Mouse (Mus musculus): ENCODE measurements around the gene Fam151a.
"Not testable (repeated sequence)": the region's sequence is repeated elsewhere in the genome, so short reads cannot be mapped to it uniquely, and the experiment has no call there.

The Fam151a gene

GRCm38 (mm10) chr4:106733636-106734035 lies at the start of gene Fam151a:
Gene Fam151a, plus strand, starts transcription at chr4:106733889.
- DNase-seq: no peak

- no peak for DNase-seq
Measured at GRCm38 (mm10) chr4:106688636-106689296, 44.9 kb upstream of the Fam151a start.

- no peak for DNase-seq
Measured at GRCm38 (mm10) chr4:106693841-106694430, 39.8 kb upstream of the Fam151a start.

- DNase-seq: peak; percentile 41
Measured at GRCm38 (mm10) chr4:106699989-106700388, 33.7 kb upstream of the Fam151a start.

DNA sequence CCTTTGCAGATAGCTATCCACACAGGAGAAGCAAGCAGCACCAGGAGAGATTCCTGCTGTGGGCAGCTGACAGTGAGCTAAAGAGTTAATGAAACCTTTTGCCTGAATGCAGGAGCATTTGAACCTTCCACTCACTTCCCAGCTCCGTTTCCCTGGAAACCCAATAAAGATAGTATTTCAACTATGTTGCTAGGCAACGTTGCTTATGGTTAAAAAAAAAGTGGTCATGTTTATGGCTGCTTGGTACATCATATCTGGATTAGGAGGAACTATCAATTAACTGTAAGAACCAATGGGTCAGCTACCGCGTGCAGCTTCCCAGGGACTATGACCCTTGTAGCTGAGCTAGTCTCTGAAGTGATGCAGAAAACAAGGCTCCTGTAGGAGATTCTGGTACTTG lies 32.9 kb upstream of the Fam151a start:
- no peak for DNase-seq

DNA sequence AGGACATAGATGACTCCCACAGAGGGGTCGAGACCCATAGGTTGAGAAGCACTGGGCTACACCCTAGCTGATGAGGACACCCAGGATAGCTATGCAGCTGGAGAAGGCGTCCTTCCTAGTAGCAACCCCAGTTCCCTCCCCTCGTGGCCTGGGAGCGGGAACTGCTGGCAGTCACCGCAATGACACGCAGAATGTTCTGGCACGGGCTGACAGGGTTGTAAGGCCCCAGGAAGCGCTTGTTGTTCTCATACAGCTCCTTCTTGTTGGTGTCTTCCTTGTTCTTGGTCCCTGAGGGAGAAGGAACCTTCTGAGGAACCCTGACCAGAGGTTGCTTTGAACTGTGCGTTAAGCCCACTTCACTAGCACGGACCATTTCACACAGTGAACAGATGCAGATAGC lies 29.7 kb upstream of the Fam151a start:
- no peak for DNase-seq

DNA sequence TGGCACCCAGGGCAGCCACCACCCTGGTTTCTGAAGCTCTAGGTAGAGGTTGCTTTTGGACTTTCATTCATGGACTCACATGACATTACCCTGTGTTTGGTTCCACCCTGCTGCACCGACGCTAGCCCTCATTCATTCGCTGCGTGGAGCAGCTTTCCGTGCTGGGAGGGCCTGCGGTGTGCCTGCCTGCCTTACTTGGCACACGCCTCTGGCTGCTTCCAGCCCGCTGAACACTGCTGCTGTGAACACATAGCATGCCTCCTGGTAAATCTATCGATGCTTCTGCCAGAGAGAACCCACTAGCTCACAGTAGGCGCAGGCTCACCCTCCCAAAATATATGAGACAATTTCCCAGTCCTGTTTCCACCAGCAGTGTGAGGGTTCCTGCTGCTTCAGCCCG lies 29.3 kb upstream of the Fam151a start:
- DNase-seq: peak; percentile 75

GRCm38 (mm10) chr4:106705096-106705665 lies 28.5 kb upstream of the Fam151a start:
- DNase-seq: no peak

DNA sequence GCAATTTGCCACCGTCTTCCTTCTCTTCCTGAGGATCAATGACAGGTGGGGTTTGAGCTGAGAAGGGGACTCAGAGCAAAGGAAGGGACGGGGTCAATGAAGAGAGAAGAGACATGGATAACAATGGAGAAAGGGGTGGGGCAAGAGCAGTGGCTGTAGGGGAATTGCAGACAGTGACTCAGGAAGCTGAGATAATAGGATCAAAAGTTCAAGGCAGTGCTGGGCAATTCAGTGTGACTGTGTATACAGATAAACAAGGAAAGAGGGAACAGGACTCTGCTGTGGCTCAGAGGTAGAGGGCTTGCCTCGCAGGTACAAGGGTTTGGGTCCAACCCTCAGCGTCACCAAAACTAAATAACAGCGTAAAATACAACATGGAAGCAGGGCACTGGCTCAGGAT lies 25.7 kb upstream of the Fam151a start:
- no peak for DNase-seq

GRCm38 (mm10) chr4:106708408-106708807 lies 25.3 kb upstream of the Fam151a start:
- DNase-seq: peak; percentile 66

- no peak for DNase-seq
Measured at GRCm38 (mm10) chr4:106713622-106714021, 20.1 kb upstream of the Fam151a start.

- no peak for DNase-seq
Measured at GRCm38 (mm10) chr4:106720631-106721030, 13.1 kb upstream of the Fam151a start.

GRCm38 (mm10) chr4:106730814-106731213 lies 2.9 kb upstream of the Fam151a start, which contains the start of gene Mroh7:
Gene Mroh7, minus strand, starts transcription at chr4:106730925.
- DNase-seq: no peak

- DNase-seq: not testable (repeated sequence)
Measured at GRCm38 (mm10) chr4:106736884-106737283, 3.2 kb downstream of the Fam151a start.

GRCm38 (mm10) chr4:106737904-106738303 lies 4.2 kb downstream of the Fam151a start:
- DNase-seq: no peak

DNA sequence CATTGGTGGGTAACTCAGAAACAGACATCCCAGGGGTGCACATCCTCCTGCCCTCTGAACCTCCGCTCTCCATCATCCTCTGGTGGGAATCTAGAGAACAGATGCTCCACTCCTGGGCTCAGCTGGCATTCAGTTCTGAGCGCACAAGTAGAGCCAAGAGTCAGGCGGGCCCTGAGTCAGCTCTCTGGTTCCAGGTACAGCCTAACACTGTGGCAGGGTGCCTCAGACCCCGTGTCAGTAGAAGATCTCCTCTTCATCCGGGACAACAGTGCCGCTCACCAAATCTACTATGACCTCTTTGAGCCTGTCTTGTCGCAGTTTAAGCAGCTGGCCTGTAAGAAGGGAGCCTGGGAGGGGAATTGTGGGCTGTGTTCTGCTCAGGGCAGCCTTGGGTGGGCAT lies 12.2 kb downstream of the Fam151a start:
- DNase-seq: no peak

DNA sequence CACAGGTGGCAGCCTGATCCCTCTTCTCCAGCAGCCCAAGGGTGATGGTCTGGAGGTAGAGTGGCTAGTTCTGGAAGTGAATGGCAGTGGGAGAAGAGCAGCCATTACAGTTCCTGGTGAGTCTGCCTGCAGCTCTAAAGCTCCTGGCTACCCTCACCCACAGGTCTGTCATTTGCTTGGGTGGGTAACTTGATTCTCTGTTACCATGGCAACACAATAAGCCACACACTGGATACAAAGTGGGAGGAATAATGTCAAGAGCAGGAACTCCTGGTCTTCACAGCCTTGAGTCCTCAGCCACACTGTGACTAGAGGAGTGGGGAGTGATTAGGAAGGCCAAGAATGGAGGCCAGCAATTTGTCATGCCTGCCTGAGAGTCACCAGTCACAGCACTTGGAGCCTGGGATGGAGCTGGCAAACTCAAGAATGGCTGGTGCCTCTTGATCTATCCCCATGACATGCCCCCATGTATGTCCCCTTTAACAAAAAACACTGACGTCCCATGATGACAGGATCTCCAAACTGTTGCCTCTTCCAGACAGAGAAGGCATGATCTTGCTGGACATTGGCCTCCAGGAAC lies 13.4 kb downstream of the Fam151a start:
- DNase-seq: no peak

GRCm38 (mm10) chr4:106749699-106750098 lies 16.0 kb downstream of the Fam151a start:
- peak; percentile 87 for DNase-seq

- DNase-seq: no peak
Measured at GRCm38 (mm10) chr4:106751726-106752125, 18.0 kb downstream of the Fam151a start.

DNA sequence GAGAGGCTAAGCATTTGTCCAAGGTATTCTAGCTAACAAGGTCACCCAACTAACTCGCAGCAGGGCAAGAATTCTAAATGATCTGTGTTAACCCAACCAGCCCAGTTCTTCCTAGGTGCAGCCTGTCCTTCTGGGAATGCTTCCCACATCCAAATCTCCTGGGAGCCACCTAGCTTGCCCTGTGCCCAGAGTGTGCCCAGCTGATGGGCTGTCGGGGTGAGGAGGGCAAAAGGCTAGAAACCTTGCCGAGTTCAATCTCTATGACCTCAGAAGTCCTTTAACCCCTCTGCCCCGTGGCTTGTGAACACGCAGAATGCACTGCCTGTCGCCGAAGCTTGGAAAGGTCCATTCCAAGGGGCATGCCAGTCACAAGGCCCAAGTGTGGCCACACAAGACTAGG lies 30.5 kb downstream of the Fam151a start:
- DNase-seq: no peak

DNA sequence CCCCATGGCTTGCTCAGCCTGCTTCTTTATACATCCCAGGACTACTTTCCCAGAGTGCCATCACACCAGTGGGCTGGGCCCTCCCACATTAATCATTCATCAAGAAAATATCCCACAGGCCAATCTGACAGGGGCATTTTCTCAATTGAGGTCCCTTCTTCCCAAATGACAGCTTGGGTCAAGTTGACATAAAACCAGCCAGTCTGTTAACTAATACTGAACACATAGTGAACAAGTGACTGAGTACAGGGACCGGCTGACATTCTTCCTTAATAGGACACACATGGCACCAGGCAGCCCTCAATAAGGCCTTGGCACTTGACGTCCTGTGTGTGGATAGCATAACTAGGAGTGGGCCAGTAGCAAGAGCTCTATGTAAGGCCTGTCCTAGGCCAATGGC lies 35.6 kb downstream of the Fam151a start:
- no peak for DNase-seq

GRCm38 (mm10) chr4:106772558-106772957 lies 38.9 kb downstream of the Fam151a start:
- DNase-seq: no peak

DNA sequence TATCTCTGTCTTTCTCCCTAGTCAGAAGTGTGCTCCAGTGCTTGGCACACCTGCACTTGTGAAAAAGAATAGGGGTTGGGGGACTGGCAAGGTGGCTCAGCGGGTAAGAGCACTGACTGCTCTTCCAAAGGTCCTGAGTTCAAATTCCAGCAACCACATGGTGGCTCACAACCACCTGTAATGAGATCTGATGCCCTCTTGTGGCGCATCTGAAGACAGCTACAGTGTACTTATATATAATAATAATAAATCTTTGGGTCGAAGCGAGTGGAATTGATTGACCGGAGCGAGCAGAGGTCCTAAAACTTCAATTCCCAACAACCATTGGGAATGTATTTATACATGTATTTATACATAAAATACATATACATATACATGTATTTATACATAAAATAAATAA lies 42.1 kb downstream of the Fam151a start:
- not testable (repeated sequence) for DNase-seq

- peak; percentile 79 for DNase-seq
Measured at GRCm38 (mm10) chr4:106776998-106777397, 43.3 kb downstream of the Fam151a start.

All from right cerebral cortex, adult 18-20 months (tissue).